ENCODE assay signal across 27 mouse cellular contexts in the genomic region with DNA sequence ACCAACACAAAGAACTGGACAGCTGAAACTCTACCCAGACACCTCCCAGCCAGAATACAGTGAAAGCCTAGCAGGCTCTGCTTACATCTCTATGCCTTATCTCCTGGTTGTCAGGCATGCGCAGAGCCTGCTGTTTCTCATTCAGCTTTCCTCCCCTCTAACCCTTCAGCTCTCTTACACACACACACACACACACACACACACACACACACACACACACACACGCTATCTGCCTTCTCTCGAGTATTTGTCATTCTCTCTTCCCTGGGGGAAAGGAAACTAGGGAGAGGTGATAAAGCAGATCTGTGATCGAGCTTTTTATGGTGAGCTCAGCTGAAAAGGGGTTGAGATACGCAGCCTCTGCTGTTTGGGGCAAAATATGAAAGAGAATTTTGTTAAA. TPM values are rescaled to one million over a fixed set of nuclear protein-coding genes. Genes with fewer than 3 reads are reported as not detected.
DNase-seq lines count a peak whose midpoint lies in the region; ATAC-seq and TF ChIP-seq lines count a peak whose summit lies in the region.
"Had no signal": no experiment of that assay in that cellular context is flagged by ENCODE, and none has a peak within 500 bp of the region (broad histone marks: within the 10 kb centered on the region; RNA-seq: fewer than 3 reads in every experiment).

No protein-coding gene starts in this region.

- H3K4me1 ChIP-seq in heart, embryonic 15.5 days (replicated peaks), result peaks cover 12% of the 10 kb centered on the region
- H3K4me1 ChIP-seq in forebrain, embryonic 11.5 days (replicated peaks; ENCODE audit: control insufficient read depth, insufficient read depth, low read length), result no peaks in the 10 kb centered on the region
- H3K4me1 ChIP-seq: limb, embryonic 13.5 days had no signal

- H3K4me2 ChIP-seq in heart, embryonic 15.5 days, result 0 out of 2 replicates have a peak overlapping the region, but pooled peaks have one; percentile 10
- H3K4me2 ChIP-seq in forebrain, embryonic 11.5 days (ENCODE audit: low read depth, low read length, severe bottlenecking), result no peak overlapping the region
- H3K4me2 ChIP-seq: forebrain, embryonic 12.5 days; hindbrain, embryonic 12.5 days; limb, embryonic 13.5 days; lung, embryonic 15.5 days had no signal

- H3K9ac ChIP-seq in heart, embryonic 15.5 days, result no peak overlapping the region
- no peak overlapping the region for H3K9ac ChIP-seq in forebrain, embryonic 11.5 days (ENCODE audit: low read length)
- H3K9ac ChIP-seq: forebrain, embryonic 12.5 days; hindbrain, embryonic 12.5 days; limb, embryonic 13.5 days; lung, embryonic 15.5 days had no signal

- no peaks in the 10 kb centered on the region for H3K27me3 ChIP-seq in heart, embryonic 15.5 days
- no peaks in the 10 kb centered on the region for H3K27me3 ChIP-seq in forebrain, embryonic 11.5 days (ENCODE audit: control insufficient read depth, insufficient read depth, low read length)
- H3K27me3 ChIP-seq: forebrain, embryonic 12.5 days; hindbrain, embryonic 12.5 days; limb, embryonic 13.5 days; lung, embryonic 15.5 days had no signal

- H3K27ac ChIP-seq in heart, embryonic 15.5 days, result 0 out of 2 replicates have a peak overlapping the region, but pooled peaks have one; percentile 24
- no peak overlapping the region for H3K27ac ChIP-seq in forebrain, embryonic 11.5 days (ENCODE audit: low read depth, low read length)
- H3K27ac ChIP-seq: forebrain, embryonic 12.5 days; hindbrain, embryonic 12.5 days; limb, embryonic 13.5 days; lung, embryonic 15.5 days; stomach, postnatal 0 days had no signal

- H3K4me3 ChIP-seq in heart, embryonic 15.5 days, result no peak overlapping the region
- H3K4me3 ChIP-seq in forebrain, embryonic 11.5 days (ENCODE audit: low read depth, low read length), result no peak overlapping the region
- H3K4me3 ChIP-seq: forebrain, embryonic 12.5 days; hindbrain, embryonic 12.5 days; limb, embryonic 13.5 days; lung, embryonic 15.5 days had no signal

- TF ChIP-seq CTCF in brain, embryonic 14.5 days (IDR thresholded peaks at IDR 0.05; ENCODE audit: borderline replicate concordance, extremely low read depth, insufficient read depth, insufficient read length), result no peak

- peaks cover 9% of the 10 kb centered on the region; the same call in 1 of the 2 replicates for H3K36me3 ChIP-seq in heart, embryonic 15.5 days
- H3K36me3 ChIP-seq in forebrain, embryonic 11.5 days (ENCODE audit: control insufficient read depth, insufficient read depth, low read length), result no peaks in the 10 kb centered on the region
- H3K36me3 ChIP-seq: lung, embryonic 15.5 days had no signal

- no peak for ATAC-seq in heart, embryonic 15.5 days (replicated peaks; ENCODE audit: insufficient number of reproducible peaks, insufficient read depth, low FRiP score, low read depth)
- ATAC-seq in erythroid progenitor cell, adult 5-6 weeks (replicated peaks; ENCODE audit: low FRiP score, poor library complexity, severe bottlenecking), result 0 out of 2 replicates have a peak, but pooled peaks have one; percentile 44
- ATAC-seq in megakaryocyte progenitor cell, adult 5-6 weeks (replicated peaks; ENCODE audit: poor library complexity), result peak; percentile 36; the same call in 1 of the 2 replicates
- no peak for ATAC-seq in forebrain, embryonic 11.5 days (replicated peaks; ENCODE audit: low FRiP score)
- ATAC-seq: activated CD4-positive, CD25-positive, alpha-beta regulatory T cell, adult 4 months; midbrain, embryonic 16.5 days had no signal

- no peak for TF ChIP-seq POLR2A in brain, embryonic 14.5 days (IDR thresholded peaks at IDR 0.05; ENCODE audit: borderline replicate concordance, extremely low read depth, insufficient read depth, insufficient read length, poor library complexity, severe bottlenecking)

- WGBS in heart, embryonic 15.5 days, result 22% methylated on average over 5 of the region's 5 CpGs
- WGBS in forebrain, embryonic 11.5 days, result 91% methylated on average over 5 of the region's 5 CpGs

- DNase-seq in heart, postnatal 4 days, result no peak
- DNase-seq in brain, embryonic 14.5 days (ENCODE audit: low read depth), result peak; percentile 15
- DNase-seq in forebrain, embryonic 11.5 days (ENCODE audit: low spot score), result no peak
- DNase-seq in c-Kit-positive CD71-positive TER-119-positive erythroid progenitor cells, embryonic 14.5 days (ENCODE audit: low spot score), result no peak
- DNase-seq: adrenal gland, postnatal 10 days; cerebellum, adult 11 months; cerebellum, postnatal 10 days; heart, adult 18-20 months; kidney, adult 18-20 months; kidney, postnatal 10 days; layer of hippocampus, postnatal 36 days; retina, postnatal 1 day; right cerebral cortex, postnatal 4 days had no signal

- no peaks in the 10 kb centered on the region for H3K9me3 ChIP-seq in heart, embryonic 15.5 days (replicated peaks)
- H3K9me3 ChIP-seq in forebrain, embryonic 11.5 days (ENCODE audit: control insufficient read depth, low read length), result no peaks in the 10 kb centered on the region
- H3K9me3 ChIP-seq: forebrain, embryonic 12.5 days; hindbrain, embryonic 12.5 days; limb, embryonic 13.5 days; lung, embryonic 15.5 days had no signal

RNA-seq across cellular contexts. Expression of a gene that starts 3.9 kb away (rescaled TPM):
- 3.8 and 6.5 TPM in 2 replicates for polyA plus RNA-seq in heart, embryonic 15.5 days (2015; fragmentation: Nextera tagmentation; extraction: Ambion mirVana)
- total RNA-seq in heart, postnatal 4 days (2021), result 1 to 10 TPM; 3.6 to 4.4 TPM
- polyA plus RNA-seq in brain, embryonic 14.5 days (2012; rRNA removed), result 5.7 and 7.6 TPM in 2 replicates
- 57.4 and 59.5 TPM in 2 replicates for total RNA-seq in erythroid progenitor cell, adult 5-6 weeks (2015; ENCODE audit: low replicate concordance)
- 78.4 and 78.7 TPM in 2 replicates for total RNA-seq in erythroid progenitor cell, adult 5-6 weeks (2017; ENCODE audit: low replicate concordance)
- 26.3 and 27.5 TPM in 2 replicates for total RNA-seq in megakaryocyte progenitor cell, adult 5-6 weeks (2015)
- 18.3 and 18.9 TPM in 2 replicates for total RNA-seq in megakaryocyte progenitor cell, adult 5-6 weeks (2017)
- polyA plus RNA-seq in forebrain, embryonic 11.5 days (2014; fragmentation: Nextera tagmentation; extraction: Ambion mirVana), result 17.0 and 18.4 TPM in 2 replicates

RNA-seq across cellular contexts. Expression of a gene that starts 15.5 kb away (rescaled TPM):
- 11.9 and 14.1 TPM in 2 replicates for polyA plus RNA-seq in heart, embryonic 15.5 days (2015; fragmentation: Nextera tagmentation; extraction: Ambion mirVana)
- total RNA-seq in heart, postnatal 4 days (2021), result 10 to 100 TPM; 10.2 to 11.0 TPM
- 9.5 and 9.7 TPM in 2 replicates for polyA plus RNA-seq in brain, embryonic 14.5 days (2012; rRNA removed)
- 2.9 and 5.9 TPM in 2 replicates for total RNA-seq in erythroid progenitor cell, adult 5-6 weeks (2015; ENCODE audit: low replicate concordance)
- 4.4 and 4.5 TPM in 2 replicates for total RNA-seq in erythroid progenitor cell, adult 5-6 weeks (2017; ENCODE audit: low replicate concordance)
- 14.7 and 15.6 TPM in 2 replicates for total RNA-seq in megakaryocyte progenitor cell, adult 5-6 weeks (2015)
- 9.8 and 10.6 TPM in 2 replicates for total RNA-seq in megakaryocyte progenitor cell, adult 5-6 weeks (2017)
- 15.6 and 17.4 TPM in 2 replicates for polyA plus RNA-seq in forebrain, embryonic 11.5 days (2014; fragmentation: Nextera tagmentation; extraction: Ambion mirVana)

RNA-seq across cellular contexts. Expression of a gene that starts 17.0 kb away (rescaled TPM):
- polyA plus RNA-seq in heart, embryonic 15.5 days (2015; fragmentation: Nextera tagmentation; extraction: Ambion mirVana), result 0.08 and 0.14 TPM in 2 replicates
- total RNA-seq in heart, postnatal 4 days (2021), result under 1 TPM; 0.12 to 0.16 TPM
- 0.03 TPM in 1 of 2 replicates, not detected in the other for polyA plus RNA-seq in brain, embryonic 14.5 days (2012; rRNA removed)
- total RNA-seq in erythroid progenitor cell, adult 5-6 weeks (2015; ENCODE audit: low replicate concordance), result not detected in 2 replicates
- not detected in 2 replicates for total RNA-seq in erythroid progenitor cell, adult 5-6 weeks (2017; ENCODE audit: low replicate concordance)
- not detected in 2 replicates for total RNA-seq in megakaryocyte progenitor cell, adult 5-6 weeks (2015)
- total RNA-seq in megakaryocyte progenitor cell, adult 5-6 weeks (2017), result not detected in 2 replicates
- 0.44 and 0.48 TPM in 2 replicates for polyA plus RNA-seq in forebrain, embryonic 11.5 days (2014; fragmentation: Nextera tagmentation; extraction: Ambion mirVana)
- total RNA-seq: gastrocnemius, adult 8-10 months; heart, adult 18-20 months; layer of hippocampus, adult 18-20 months; layer of hippocampus, postnatal 36 days; left cerebral cortex, postnatal 14 days; neutrophil, adult 5-6 weeks had no signal
- polyA plus RNA-seq: stomach, postnatal 0 days had no signal

RNA-seq across cellular contexts. Expression of a gene that starts 33.3 kb away (rescaled TPM):
- polyA plus RNA-seq in heart, embryonic 15.5 days (2015; fragmentation: Nextera tagmentation; extraction: Ambion mirVana), result 17.7 and 25.9 TPM in 2 replicates
- total RNA-seq in heart, postnatal 4 days (2021), result 10 to 100 TPM; 17.4 to 20.1 TPM
- 59.1 and 92.3 TPM in 2 replicates for polyA plus RNA-seq in brain, embryonic 14.5 days (2012; rRNA removed)
- total RNA-seq in erythroid progenitor cell, adult 5-6 weeks (2015; ENCODE audit: low replicate concordance), result 2.5 and 7.1 TPM in 2 replicates
- total RNA-seq in erythroid progenitor cell, adult 5-6 weeks (2017; ENCODE audit: low replicate concordance), result 1.1 and 2.6 TPM in 2 replicates
- total RNA-seq in megakaryocyte progenitor cell, adult 5-6 weeks (2015), result 21.1 and 27.4 TPM in 2 replicates
- total RNA-seq in megakaryocyte progenitor cell, adult 5-6 weeks (2017), result 20.3 and 27.2 TPM in 2 replicates
- 31.9 and 34.8 TPM in 2 replicates for polyA plus RNA-seq in forebrain, embryonic 11.5 days (2014; fragmentation: Nextera tagmentation; extraction: Ambion mirVana)

RNA-seq across cellular contexts. Expression of a gene that starts 35.4 kb away (rescaled TPM):
- polyA plus RNA-seq in heart, embryonic 15.5 days (2015; fragmentation: Nextera tagmentation; extraction: Ambion mirVana), result 169 and 170 TPM in 2 replicates
- 100 to 1,000 TPM; 177 to 187 TPM for total RNA-seq in heart, postnatal 4 days (2021)
- 1.1 and 1.5 TPM in 2 replicates for polyA plus RNA-seq in brain, embryonic 14.5 days (2012; rRNA removed)
- total RNA-seq in erythroid progenitor cell, adult 5-6 weeks (2015; ENCODE audit: low replicate concordance), result not detected in 2 replicates
- total RNA-seq in erythroid progenitor cell, adult 5-6 weeks (2017; ENCODE audit: low replicate concordance), result not detected in 2 replicates
- 0.05 and 0.07 TPM in 2 replicates for total RNA-seq in megakaryocyte progenitor cell, adult 5-6 weeks (2015)
- total RNA-seq in megakaryocyte progenitor cell, adult 5-6 weeks (2017), result not detected in 2 replicates
- 0.20 and 0.41 TPM in 2 replicates for polyA plus RNA-seq in forebrain, embryonic 11.5 days (2014; fragmentation: Nextera tagmentation; extraction: Ambion mirVana)
- total RNA-seq: neutrophil, adult 5-6 weeks had no signal
- polyA plus RNA-seq: activated CD4-positive, CD25-positive, alpha-beta regulatory T cell, adult 4 months had no signal

Comparison
In these comparisons a context has a peak if more than half of its experiments do, and no peak if none do; other contexts are left out.
1. ATAC-seq: peak in erythroid progenitor cell, adult 5-6 weeks (single experiment) and megakaryocyte progenitor cell, adult 5-6 weeks (single experiment); none in heart, embryonic 15.5 days (single experiment) and forebrain, embryonic 11.5 days (single experiment).